Mouse (Mus musculus) mesoderm, embryonic 11.5 days (tissue): Measurements from ENCODE around the gene Olfr983.

Experiments
- DNase-seq: peaks from one replicate; pipeline ENCODE4 v3.0.0-alpha.2; 2012; ENCODE audit warnings: low read depth, low spot score

The Olfr983 gene

GRCm38 (mm10) chr9:40093495-40093894 is at the start of gene Olfr983:
Gene Olfr983 (minus strand): TSS chr9:40093595.
- DNase-seq = no peak

GRCm38 (mm10) chr9:40141544-40141943 is 48.1 kb upstream of the Olfr983 start:
- no peak for DNase-seq

- DNase-seq = no peak
Measured at GRCm38 (mm10) chr9:40139484-40139883, 46.1 kb upstream of the Olfr983 start.

DNA sequence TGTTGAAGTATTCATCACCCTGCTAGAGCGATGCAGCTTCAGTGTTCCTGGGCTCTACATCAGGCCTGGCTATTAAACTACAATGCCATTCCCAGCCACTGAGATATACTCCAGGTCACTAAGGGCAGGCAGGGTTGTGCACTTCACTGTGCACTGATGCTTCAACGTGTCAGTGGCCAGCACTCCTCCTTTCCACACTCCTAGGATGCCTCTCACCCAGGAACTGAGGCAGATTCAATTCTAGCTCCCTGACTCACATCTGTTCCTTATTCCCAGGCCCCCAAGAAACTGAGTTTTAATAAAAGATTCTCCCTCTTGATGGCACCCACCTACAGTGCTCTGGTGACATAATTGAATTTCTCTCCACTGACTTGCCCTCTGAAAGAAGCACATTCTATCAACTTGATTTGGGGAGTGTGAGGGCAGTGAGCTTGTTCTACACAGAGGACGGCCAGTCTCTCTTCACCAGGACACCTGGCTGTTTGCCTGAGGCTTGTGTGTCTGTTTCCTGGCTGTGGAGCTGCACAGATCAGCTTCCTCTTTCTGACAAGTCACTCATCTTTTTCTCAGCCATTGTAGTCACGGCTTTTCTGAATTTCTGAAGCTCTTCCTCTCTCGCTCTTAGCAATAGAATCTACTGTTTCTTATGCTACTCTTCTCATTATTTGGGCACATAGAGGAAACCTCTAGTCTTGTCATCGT is 43.7 kb upstream of the Olfr983 start:
- no peak for DNase-seq

DNA sequence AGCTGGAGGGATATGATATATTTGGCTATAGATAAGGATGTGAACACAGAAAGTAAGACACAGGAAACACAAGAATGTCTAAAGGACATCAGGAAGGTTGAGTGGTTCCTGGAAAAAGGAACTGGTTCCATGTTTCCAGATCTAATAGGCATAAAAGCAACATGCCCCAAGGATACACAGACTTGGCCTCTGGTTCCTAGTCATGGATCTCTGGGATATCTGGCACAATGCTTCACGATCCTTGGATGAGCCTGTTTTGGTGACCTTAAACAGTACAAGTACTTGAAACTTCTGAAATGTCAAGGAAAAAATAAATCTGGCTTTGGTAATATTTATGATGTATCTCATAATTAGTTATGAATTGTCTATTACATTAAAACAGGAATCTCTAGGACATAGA is 37.2 kb upstream of the Olfr983 start:
- no peak for DNase-seq

- DNase-seq = no peak
Measured at GRCm38 (mm10) chr9:40130084-40130483, 36.7 kb upstream of the Olfr983 start, which contains the start of gene Olfr985. Gene Olfr985 (minus strand): TSS chr9:40130184.

DNA sequence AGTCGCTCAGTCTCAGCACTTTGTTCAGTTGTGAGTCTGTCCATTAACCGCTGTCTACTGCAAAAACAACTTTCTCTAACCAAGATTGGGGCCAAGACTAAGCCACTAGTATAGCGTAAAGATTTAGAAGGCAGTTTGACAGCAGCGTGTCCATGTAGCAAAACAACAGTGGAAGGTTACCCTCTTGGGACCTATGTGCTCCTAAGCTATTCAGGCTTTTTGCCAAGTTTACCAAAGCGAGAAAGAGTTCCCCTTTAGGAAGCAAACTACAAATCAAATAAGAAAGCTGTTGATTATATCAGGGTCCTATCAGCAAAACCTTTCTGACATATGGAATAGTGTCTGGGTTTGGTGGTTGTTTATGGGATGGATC is 23.9 kb upstream of the Olfr983 start:
- DNase-seq = no peak

DNA sequence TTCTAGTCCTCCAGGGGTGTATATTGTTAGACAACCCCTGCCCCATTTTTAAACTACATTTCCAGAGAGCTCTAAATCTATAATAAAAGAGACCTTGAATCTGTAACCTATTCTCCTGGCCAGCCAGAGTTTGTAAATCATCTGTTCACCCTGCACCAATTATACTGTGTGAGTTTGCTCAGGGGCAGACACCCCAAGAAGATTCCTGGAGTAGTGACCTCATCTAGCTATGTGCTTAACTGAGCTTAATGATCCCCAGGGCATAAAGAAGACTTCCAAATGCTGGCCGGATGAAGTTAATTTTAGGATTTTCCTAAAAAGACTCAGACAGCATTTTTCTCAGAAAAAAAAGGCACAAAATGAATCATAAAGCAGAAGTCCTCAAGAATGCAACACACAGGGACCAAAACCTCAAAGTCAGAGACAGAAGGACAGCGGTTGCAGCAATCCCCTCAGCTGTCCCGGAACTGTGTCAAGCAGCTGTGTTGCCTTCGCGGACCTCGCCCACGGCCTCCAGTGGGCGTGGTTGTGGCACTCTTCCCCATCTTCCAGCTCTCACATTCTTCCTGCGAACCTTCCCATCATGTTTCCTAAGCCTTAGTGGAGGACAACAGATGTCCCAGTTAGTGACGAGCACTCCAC is 23.4 kb upstream of the Olfr983 start:
- DNase-seq = peak; percentile 7

GRCm38 (mm10) chr9:40114106-40114505 is 20.7 kb upstream of the Olfr983 start, which contains the start of gene Olfr984:
Gene Olfr984 (minus strand): TSS chr9:40114206.
- DNase-seq = no peak

DNA sequence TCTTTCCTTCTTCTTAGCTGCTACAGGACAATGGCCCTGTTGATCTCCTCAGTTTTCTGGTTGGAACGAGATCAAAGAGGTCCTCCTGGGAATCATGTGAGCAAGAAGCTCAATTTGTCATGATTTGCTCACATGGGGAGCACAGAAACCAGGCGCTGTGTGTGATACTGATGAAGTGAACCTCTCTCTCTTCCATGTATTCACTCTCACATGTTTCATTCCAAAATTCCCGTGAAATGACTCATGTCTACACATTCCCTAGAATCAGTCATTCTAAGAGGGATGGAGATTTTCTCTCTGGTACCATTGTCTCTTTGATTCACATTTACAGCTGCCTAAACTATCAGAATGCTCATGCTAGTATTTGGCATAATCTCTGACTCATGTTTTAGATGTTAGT is 1.4 kb upstream of the Olfr983 start:
- peak; percentile 23 for DNase-seq

DNA sequence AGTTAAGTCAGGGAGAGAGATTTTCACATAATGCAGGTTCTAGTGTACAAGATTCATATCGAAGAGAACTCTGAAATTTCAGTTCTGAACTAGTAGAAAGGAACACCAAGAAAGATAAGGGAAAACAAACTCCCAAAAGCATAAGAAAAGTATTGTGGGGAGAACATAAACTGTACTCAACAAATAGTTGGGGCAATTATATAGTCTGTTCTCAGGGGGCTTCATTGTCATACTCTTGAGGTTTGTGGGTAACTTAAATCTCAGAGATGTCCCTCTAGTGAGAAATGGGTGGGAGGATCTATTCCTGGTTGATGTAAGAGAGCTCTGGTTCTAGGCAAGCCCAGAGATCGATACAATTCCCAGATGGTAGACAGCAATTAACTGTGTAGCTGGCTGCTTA is 19.9 kb downstream of the Olfr983 start, which contains the start of gene Olfr982:
Gene Olfr982 (plus strand): TSS at position 301 of the 400 bp plus-strand sequence.
- DNase-seq = no peak

GRCm38 (mm10) chr9:40050138-40050537 is 43.3 kb downstream of the Olfr983 start:
- DNase-seq = no peak
